Mouse (Mus musculus) heart, embryonic 11.5 days (tissue): ENCODE data around the gene Sema5a. TPM values are rescaled to one million over a fixed set of nuclear protein-coding genes. Genes with fewer than 3 reads are reported as not detected.
A peak's percentile ranks its signal among the peaks of the same experiment; 100 is the strongest.
"Not testable (repeated sequence)": the region's sequence is repeated elsewhere in the genome, so short reads cannot be mapped to it uniquely, and the experiment has no call there.

Experiments used
- ATAC-seq: fragments of 200-750 bp; cut with Nextera tagmentation; replicated peaks from 2 replicates; pipeline ENCODE4 v1.8.0; 2017; ENCODE audit warnings: moderate library complexity; ENCODE audit not compliant: insufficient number of reproducible peaks, low FRiP score, low TSS enrichment
- H3K27ac ChIP-seq: fragments of 300-500 bp; sonication (generic); 2 replicates; pipeline ENCODE4 v1.5.1; 2014; ENCODE audit warnings: mild to moderate bottlenecking, low read depth, low read length
- H3K27me3 ChIP-seq: fragments of 300-500 bp; sonication (generic); 2 replicates; pipeline ENCODE4 v1.6.1; 2014; ENCODE audit warnings: mild to moderate bottlenecking, low read length, mixed read lengths; ENCODE audit not compliant: control insufficient read depth, insufficient read depth
- H3K36me3 ChIP-seq: fragments of 300-500 bp; sonication (generic); 2 replicates; pipeline ENCODE4 v1.6.1; 2014; ENCODE audit warnings: mild to moderate bottlenecking, low read length, moderate library complexity, mixed read lengths; ENCODE audit not compliant: control insufficient read depth, insufficient read depth
- H3K4me1 ChIP-seq: fragments of 300-500 bp; sonication (generic); 2 replicates; pipeline ENCODE4 v1.6.1; 2014; ENCODE audit warnings: low read length; ENCODE audit not compliant: control insufficient read depth, insufficient read depth
- H3K4me2 ChIP-seq: fragments of 300-500 bp; sonication (generic); 2 replicates; pipeline ENCODE4 v1.6.1; 2014; ENCODE audit warnings: mild to moderate bottlenecking, moderate library complexity
- H3K4me3 ChIP-seq: fragments of 300-500 bp; sonication (generic); 2 replicates; pipeline ENCODE4 v1.5.1; 2014; ENCODE audit warnings: low read depth, low read length
- H3K9ac ChIP-seq: fragments of 300-500 bp; sonication (generic); 2 replicates; pipeline ENCODE4 v1.6.1; 2014; ENCODE audit warnings: mild to moderate bottlenecking, low read depth, low read length, moderate library complexity
- H3K9me3 ChIP-seq: fragments of 300-500 bp; sonication (generic); replicated peaks from 2 replicates; pipeline ENCODE4 v1.6.1; 2016; ENCODE audit warnings: low read length; ENCODE audit not compliant: control insufficient read depth
- WGBS: fragments of 180-500 bp; shearing (Covaris S2); extraction: QIAGEN DNeasy Blood & Tissue Kit; methylation state at CpG from one replicate; pipeline ENCODE4 v1.1.7; 2014; ENCODE audit not compliant: insufficient replicate concordance; 5-methylcytosine and 5-hydroxymethylcytosine counted together
- polyA plus RNA-seq: library from polyadenylated mRNA; unstranded; fragments of >200 nt; fragmentation: Nextera tagmentation; extraction: Ambion mirVana; gene quantifications from 2 replicates; pipeline ENCODE4 v1.2.1, GENCODE M21; 2014

Gene Sema5a
- polyA plus RNA-seq, 1 experiment from 2014 or later = 3.8 TPM

DNA sequence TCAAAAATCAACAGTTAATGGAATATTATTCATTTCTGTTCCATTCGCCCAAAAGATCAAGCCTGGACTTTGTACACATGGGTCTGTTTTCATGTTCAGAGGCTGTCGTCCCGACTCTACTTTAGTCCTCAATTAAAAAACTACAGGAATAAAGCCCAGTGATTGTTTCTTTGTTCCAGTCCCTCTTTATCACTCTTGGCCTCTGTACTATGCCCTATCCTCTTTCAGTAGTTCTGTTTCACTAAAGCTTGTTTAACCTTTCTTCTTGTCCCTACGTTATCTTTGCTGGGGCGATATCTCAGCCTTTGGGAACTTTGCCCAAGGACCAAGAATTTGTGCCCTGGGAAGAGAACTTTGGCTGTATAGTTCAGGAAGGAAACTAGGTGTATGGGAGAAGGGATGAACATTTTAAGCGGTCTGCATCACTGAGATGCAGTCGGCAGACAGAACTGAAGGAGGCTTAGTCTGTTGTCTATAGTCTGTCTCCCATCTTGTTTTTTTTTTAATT is 17.7 kb upstream of the Sema5a start:
- no peaks in the 10 kb centered on the region for H3K9me3 ChIP-seq
- H3K4me1 ChIP-seq = no peaks in the 10 kb centered on the region
- no peaks in the 10 kb centered on the region for H3K27me3 ChIP-seq
- no peak overlapping the region for H3K4me2 ChIP-seq
- H3K27ac ChIP-seq = no peak overlapping the region
- WGBS = 69% methylated on average over 7 of the region's 7 CpGs
- no peaks in the 10 kb centered on the region for H3K36me3 ChIP-seq
- ATAC-seq = no peak
- H3K4me3 ChIP-seq = no peak overlapping the region
- H3K9ac ChIP-seq = no peak overlapping the region

DNA sequence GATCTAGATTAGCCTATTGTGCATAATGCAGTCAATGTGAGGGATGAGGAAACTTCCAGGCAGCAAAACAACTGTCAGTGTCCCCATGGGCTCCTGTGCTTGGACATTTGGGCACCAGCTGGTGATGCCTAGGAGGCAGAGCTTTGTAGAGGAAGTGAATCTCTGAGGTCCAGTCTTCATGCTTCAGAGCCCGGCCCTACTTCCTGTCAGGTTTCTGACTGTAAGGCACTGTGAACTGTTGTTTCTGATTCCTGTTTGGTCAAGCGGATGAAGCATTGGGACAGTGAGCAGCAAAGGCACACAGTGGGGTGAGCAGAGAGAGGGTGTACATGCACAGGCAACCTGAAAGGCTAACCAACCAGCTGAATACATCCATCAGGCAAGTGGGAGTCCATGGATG is 14.5 kb upstream of the Sema5a start:
- H3K4me1 ChIP-seq = no peaks in the 10 kb centered on the region
- no peaks in the 10 kb centered on the region for H3K9me3 ChIP-seq
- WGBS = 75% methylated on average over 2 of the region's 2 CpGs
- no peak overlapping the region for H3K4me2 ChIP-seq
- no peak overlapping the region for H3K9ac ChIP-seq
- no peak for ATAC-seq
- H3K27ac ChIP-seq = no peak overlapping the region
- no peaks in the 10 kb centered on the region for H3K27me3 ChIP-seq
- no peaks in the 10 kb centered on the region for H3K36me3 ChIP-seq
- no peak overlapping the region for H3K4me3 ChIP-seq

DNA sequence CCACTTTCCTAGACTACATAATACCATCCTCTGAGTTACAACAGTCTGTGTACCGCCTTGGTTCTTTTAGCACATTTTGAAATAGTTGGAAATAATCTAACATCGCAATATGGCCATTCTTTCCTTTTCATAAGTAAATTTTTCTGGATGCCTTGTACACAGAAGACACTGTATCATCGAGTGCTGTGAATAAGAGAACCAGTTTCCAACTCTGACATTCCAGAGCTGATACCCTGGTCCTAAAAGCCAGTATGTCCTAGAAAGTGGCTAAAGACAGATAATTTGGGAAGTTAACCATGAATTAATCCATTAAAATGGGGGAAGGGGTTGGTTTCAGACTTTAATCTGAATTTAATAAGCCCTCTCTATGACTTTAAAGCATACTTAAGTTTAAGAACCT is 12.4 kb upstream of the Sema5a start:
- Histone ChIP-seq H3K9ac (no peak overlapping the region), H3K4me2 (no peak overlapping the region), H3K27ac (no peak overlapping the region), H3K36me3 (no peaks in the 10 kb centered on the region), H3K4me3 (no peak overlapping the region), H3K9me3 (no peaks in the 10 kb centered on the region), H3K27me3 (no peaks in the 10 kb centered on the region), H3K4me1 (no peaks in the 10 kb centered on the region)
- no peak for ATAC-seq
- 84% methylated on average over 3 of the region's 3 CpGs for whole genome bisulfite sequencing

DNA sequence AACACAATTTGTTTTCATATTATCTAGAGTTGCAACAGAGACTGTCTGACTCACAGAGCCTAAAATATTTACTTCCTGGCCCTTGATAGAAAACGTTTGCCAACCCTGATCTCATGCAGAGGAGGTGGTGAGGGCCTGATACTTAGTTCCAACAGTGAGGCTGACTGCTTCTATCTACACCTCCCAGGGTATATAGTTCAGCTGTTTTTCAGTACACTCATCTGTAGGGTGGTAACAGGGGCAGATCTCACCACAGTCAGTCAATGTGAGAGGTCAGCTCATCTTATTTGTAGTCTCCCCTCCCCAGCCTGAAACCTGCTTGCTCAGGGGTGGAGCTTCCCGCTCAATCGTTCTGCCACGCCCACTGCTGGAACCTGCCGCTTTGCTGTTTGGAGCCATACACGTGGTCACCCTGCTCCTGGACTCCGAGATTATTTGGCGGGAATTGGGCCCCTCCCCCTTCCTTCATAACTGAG is 11.9 kb upstream of the Sema5a start:
- not testable (repeated sequence) for H3K4me2 ChIP-seq, H3K9me3 ChIP-seq, H3K36me3 ChIP-seq, H3K27ac ChIP-seq, H3K4me3 ChIP-seq, H3K27me3 ChIP-seq, H3K4me1 ChIP-seq, H3K9ac ChIP-seq, ATAC-seq
- WGBS = 7% methylated on average over 8 of the region's 8 CpGs

DNA sequence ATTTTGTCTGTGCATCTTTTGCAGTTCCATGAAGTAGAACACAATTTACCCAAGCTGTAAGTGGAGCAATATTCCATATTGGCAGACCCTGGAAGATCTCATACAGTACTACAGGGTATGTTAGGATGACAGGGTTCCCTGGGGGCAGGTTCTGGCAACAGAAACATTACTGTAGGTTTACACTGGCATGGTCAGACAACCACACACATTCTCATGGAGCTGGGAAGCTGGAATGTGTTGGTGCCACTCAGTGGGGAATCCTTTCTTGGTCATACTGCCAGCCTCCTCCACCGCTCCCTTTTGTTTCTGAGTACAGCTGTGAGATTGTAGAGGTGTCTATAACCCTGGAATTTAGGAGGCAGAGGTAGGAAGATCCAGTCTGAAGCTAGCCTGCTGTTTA is 11.2 kb upstream of the Sema5a start:
- 82% methylated on average over 1 of the region's 1 CpGs for WGBS

DNA sequence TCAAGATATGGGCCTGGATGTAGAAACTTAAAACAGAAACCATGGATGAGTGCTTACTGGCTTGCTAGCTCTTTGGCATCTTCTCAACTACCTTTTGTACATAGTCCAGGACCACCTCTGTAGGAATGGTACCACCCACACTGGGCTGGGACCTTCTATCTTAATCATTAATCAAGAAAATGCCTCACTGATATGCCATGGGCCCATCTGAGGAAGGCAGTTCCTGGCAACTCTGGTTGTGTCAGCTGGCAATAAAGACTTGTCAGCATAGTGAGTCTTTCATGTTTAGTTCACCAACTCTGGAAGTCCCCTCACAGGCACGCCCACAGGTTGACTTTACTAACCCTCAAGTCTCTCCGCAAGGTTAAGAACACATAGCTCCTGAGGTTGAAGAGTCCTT is 5.5 kb upstream of the Sema5a start:
- WGBS = 94% methylated on average over 2 of the region's 2 CpGs
- ATAC-seq = no peak
- Histone ChIP-seq H3K4me3 (no peak overlapping the region), H3K4me2 (no peak overlapping the region), H3K9me3 (no peaks in the 10 kb centered on the region), H3K27ac (no peak overlapping the region), H3K36me3 (no peaks in the 10 kb centered on the region), H3K4me1 (peaks cover 8% of the 10 kb centered on the region; the same call in 1 of the 2 replicates), H3K27me3 (no peaks in the 10 kb centered on the region), H3K9ac (no peak overlapping the region)

More for the DNA sequence above, 11.2 kb upstream of the Sema5a start:
- Histone ChIP-seq H3K9me3 (no peaks in the 10 kb centered on the region), H3K9ac (no peak overlapping the region), H3K27ac (no peak overlapping the region), H3K4me1 (no peaks in the 10 kb centered on the region), H3K4me3 (no peak overlapping the region), H3K36me3 (no peaks in the 10 kb centered on the region), H3K27me3 (no peaks in the 10 kb centered on the region), H3K4me2 (no peak overlapping the region)
- no peak for ATAC-seq

DNA sequence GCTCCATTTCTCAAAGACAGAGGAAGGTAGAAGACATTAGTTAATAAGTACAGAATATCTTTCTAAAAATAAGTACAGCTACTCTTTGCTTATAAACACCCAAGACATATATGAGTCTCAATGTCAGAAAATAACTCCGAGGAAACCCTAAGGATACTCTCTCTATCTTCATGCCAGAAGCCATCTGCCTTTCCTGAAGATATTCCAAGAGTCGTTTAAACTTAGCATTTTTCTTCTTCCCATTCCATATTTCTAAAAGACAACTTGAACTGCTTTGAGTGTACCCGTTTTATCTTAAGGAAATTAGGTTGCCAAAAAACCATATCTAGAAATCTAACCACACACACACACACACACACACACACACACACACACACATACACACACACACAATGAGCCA is 4.5 kb upstream of the Sema5a start:
- no peaks in the 10 kb centered on the region for H3K36me3 ChIP-seq
- H3K4me3 ChIP-seq = no peak overlapping the region
- no peaks in the 10 kb centered on the region for H3K9me3 ChIP-seq
- no peak overlapping the region for H3K4me2 ChIP-seq
- 80% methylated on average over 3 of the region's 3 CpGs for WGBS
- H3K4me1 ChIP-seq = peaks cover 8% of the 10 kb centered on the region; the same call in 1 of the 2 replicates
- no peak overlapping the region for H3K9ac ChIP-seq
- no peak for ATAC-seq
- H3K27ac ChIP-seq = no peak overlapping the region
- no peaks in the 10 kb centered on the region for H3K27me3 ChIP-seq

DNA sequence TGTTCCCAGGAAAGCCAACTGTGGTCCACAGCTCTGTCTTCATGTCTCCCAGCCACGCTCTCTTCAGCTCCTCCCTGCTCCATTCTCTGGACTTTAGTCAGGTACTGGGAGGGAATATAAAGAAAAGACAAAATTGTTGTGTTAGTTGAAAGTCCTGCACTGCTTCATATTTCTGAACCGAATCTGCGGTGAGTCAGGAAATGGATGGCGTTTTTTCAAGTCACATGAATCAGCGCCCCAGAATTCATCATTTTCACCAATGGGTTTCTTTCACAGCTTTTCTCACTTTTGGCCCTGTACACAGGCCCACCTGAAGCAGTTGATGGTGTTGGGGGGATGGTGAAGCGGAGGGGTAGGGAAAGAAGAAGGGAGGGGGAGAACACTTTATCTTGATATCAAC is 2.9 kb upstream of the Sema5a start:
- Histone ChIP-seq H3K9me3 (no peaks in the 10 kb centered on the region), H3K4me2 (no peak overlapping the region), H3K27ac (no peak overlapping the region), H3K27me3 (no peaks in the 10 kb centered on the region), H3K4me3 (no peak overlapping the region), H3K36me3 (no peaks in the 10 kb centered on the region), H3K9ac (no peak overlapping the region), H3K4me1 (peaks cover 8% of the 10 kb centered on the region; the same call in 1 of the 2 replicates)
- 89% methylated on average over 6 of the region's 6 CpGs for WGBS
- ATAC-seq = no peak

DNA sequence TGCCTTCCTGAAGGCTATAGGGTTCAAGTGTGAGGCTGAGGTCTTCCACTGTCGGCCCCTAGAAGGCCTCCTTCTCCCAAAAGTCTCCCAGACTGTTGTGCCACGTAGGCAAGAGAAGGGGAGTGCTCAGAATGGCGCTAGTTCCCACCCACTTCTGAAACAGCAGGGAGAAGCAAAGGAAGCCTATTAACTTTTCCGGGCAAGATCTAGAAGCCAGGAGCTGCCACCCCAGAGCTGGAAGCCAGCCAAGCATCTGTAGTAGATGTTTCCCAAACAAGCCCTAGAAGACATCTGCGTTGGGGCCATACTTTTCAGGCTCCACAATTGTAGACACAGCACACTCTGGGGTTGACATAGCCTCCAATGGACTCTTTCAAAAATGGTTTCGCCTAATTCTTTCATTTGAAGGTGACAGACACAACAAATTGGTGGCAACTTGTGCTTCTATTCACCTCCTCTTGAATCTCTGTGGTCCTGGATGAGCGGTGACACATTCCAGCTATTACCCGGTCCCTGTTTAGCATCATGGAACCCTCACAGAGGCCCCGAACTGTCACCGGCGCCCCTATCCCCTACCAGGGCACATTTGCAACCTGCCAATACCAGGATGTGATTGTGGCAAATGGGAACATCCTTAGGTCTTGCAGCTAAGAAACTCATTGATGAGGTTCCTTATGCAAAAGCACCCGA is 1.4 kb upstream of the Sema5a start:
- peak overlapping the region; percentile 100 for H3K4me2 ChIP-seq
- 50% methylated on average over 12 of the region's 12 CpGs for WGBS
- peak overlapping the region; percentile 69; the same call in 1 of the 2 replicates for H3K9ac ChIP-seq
- no peaks in the 10 kb centered on the region for H3K27me3 ChIP-seq
- H3K4me1 ChIP-seq = peaks cover 11% of the 10 kb centered on the region; the same call in 1 of the 2 replicates
- ATAC-seq = no peak
- peak overlapping the region; percentile 60 for H3K4me3 ChIP-seq
- H3K36me3 ChIP-seq = no peaks in the 10 kb centered on the region
- H3K27ac ChIP-seq = no peak overlapping the region
- H3K9me3 ChIP-seq = no peaks in the 10 kb centered on the region
